Mouse (Mus musculus): Measurements from ENCODE around the gene Ift172.
"Not testable (repeated sequence)": the region's sequence is repeated elsewhere in the genome, so short reads cannot be mapped to it uniquely, and the experiment has no call there.

The Ift172 gene

DNA sequence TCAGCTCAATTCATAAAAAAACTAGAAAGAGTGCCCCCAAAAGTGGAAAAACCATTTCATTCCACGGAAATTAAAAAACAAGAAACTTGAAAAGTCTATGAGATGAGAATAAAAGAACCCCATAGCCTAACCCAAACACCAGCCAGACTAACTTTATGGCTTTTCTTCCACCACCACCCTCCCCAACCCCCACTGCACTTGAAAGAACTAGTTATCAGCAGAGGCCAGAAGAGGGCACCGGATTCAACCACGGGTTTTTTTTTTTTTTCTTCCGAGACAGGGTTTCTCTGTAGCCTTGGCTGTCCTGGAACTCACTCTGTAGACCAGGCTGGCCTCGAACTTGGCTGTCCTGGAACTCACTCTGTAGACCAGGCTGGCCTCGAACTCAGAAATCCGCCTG is 72.6 kb downstream of the Ift172 start:
- no peak for DNase-seq (ENCODE audit: low spot score in 2 of 2)

DNA sequence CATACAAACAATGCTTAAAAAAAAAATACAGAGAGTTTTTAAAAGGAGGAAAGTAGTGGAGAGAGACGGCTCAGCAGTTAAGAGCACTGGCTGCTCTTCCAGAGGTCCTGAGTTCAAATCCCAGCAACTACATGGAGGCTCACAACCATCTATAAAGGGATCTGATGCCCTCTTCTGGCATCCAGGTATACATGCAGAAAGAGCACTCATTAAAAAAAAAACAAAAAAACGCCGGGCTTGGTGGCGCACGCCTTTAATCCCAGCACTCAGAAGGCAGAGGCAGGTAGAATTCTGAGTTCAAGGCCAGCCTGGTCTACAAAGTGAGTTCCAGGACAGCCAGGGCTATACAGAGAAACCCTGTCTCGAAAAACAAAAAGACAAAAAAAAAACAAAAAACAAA is 74.4 kb downstream of the Ift172 start:
- not testable (repeated sequence) for DNase-seq (ENCODE audit: low spot score in 2 of 2)

- DNase-seq (ENCODE audit: low spot score in 2 of 2), result no peak
Observed at GRCm38 (mm10) chr5:31204421-31204820, 86.5 kb downstream of the Ift172 start.

GRCm38 (mm10) chr5:31203866-31204265 is 87.0 kb downstream of the Ift172 start:
- no peak for DNase-seq (ENCODE audit: low spot score in 2 of 2)

Data from thymus, postnatal 10 days (tissue).